Mouse (Mus musculus): Measurements from ENCODE around the gene Glis3.

The Glis3 gene

GRCm38 (mm10) chr19:28237621-28238020 is 442.3 kb downstream of the Glis3 start:
- no peak for DNase-seq (ENCODE audit: low spot score)

DNA sequence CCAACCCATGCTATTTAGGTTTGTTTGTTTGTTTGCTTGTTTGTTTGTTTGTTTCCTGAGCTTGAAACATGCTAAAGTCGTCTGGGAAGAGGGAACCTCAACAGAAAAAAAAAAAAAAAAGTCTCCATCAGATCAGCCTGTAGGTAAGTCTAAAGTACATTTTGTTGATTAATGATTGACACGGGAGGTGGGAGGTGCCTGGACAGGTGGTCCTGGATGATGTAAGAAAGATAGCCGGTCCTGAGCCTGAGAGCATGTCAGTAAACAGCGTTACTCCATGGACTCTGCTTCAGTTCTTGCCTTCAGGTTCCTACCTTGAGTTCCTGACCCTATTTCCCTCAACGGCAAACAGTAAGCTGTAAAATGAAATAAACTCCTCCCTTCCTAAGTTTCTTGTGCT is 444.3 kb downstream of the Glis3 start:
- no peak for DNase-seq (ENCODE audit: low spot score)

GRCm38 (mm10) chr19:28235096-28235495 is 444.8 kb downstream of the Glis3 start:
- DNase-seq (ENCODE audit: low spot score) = no peak

- DNase-seq (ENCODE audit: low spot score) = no peak
These were observed 445.2 kb downstream of the Glis3 start for GRCm38 (mm10) chr19:28234676-28235075.

GRCm38 (mm10) chr19:28231511-28231910 is 448.4 kb downstream of the Glis3 start:
- no peak for DNase-seq (ENCODE audit: low spot score)

DNA sequence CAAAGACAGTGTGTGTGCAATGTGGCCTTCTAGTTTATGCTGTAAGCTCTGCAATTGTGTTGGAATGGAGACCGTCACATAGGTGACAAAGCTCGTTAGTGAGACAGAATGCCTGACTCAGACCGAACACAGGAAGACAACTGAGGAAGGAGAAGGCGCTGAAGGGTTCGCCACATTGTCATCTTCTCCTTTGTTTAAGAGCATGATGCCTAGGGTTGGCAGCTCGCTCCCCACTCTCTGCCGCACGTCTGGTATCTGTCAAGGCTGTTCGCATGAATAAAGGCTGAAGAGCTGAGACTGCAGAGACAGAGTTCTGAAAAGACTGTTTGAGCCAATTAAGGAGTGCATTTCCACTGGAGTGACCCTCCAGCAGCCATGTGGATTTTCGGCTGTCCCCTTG is 452.4 kb downstream of the Glis3 start:
- DNase-seq (ENCODE audit: low spot score) = no peak

GRCm38 (mm10) chr19:28225651-28226050 is 454.2 kb downstream of the Glis3 start:
- no peak for DNase-seq (ENCODE audit: low spot score)

GRCm38 (mm10) chr19:28211630-28212029 is 468.2 kb downstream of the Glis3 start:
- DNase-seq (ENCODE audit: low spot score) = no peak
